Mouse (Mus musculus) kidney, postnatal 0 days (tissue): ENCODE data around the gene Xxylt1. TPM values are rescaled to one million over a fixed set of nuclear protein-coding genes. Genes with fewer than 3 reads are reported as not detected.

ENCODE experiments used
- ATAC-seq: fragments of 200-750 bp; cut with Nextera tagmentation; replicated peaks from 2 replicates; pipeline ENCODE4 v1.8.0; 2017; ENCODE audit warnings: low read depth, moderate number of reproducible peaks, moderate TSS enrichment, moderate library complexity; ENCODE audit not compliant: low FRiP score
- DNase-seq: peaks from one replicate; pipeline ENCODE4 v3.0.0-alpha.2; 2016; ENCODE audit warnings: low spot score
- H3K27ac ChIP-seq: fragments of 300-500 bp; sonication (generic); 2 replicates; pipeline ENCODE4 v1.5.1; 2014; ENCODE audit warnings: mild to moderate bottlenecking
- H3K27me3 ChIP-seq: fragments of 300-500 bp; sonication (generic); 2 replicates; pipeline ENCODE4 v1.6.1; 2014; ENCODE audit warnings: low read length, mixed read lengths; ENCODE audit not compliant: insufficient read depth
- H3K36me3 ChIP-seq: fragments of 300-500 bp; sonication (generic); 2 replicates; pipeline ENCODE4 v1.6.1; 2014; ENCODE audit warnings: low read length, mixed read lengths; ENCODE audit not compliant: insufficient read depth
- H3K4me1 ChIP-seq: fragments of 300-500 bp; sonication (generic); replicated peaks from 2 replicates; pipeline ENCODE4 v1.6.1; 2014; ENCODE audit warnings: antibody characterized with exemption, low read length, mixed read lengths; ENCODE audit not compliant: insufficient read depth
- H3K4me2 ChIP-seq: fragments of 300-500 bp; sonication (generic); 2 replicates; pipeline ENCODE4 v1.6.1; 2014; ENCODE audit warnings: mild to moderate bottlenecking, low read length, moderate library complexity, mixed read lengths
- H3K4me3 ChIP-seq: fragments of 300-500 bp; sonication (generic); replicated peaks from 2 replicates; pipeline ENCODE4 v1.5.1; 2014; ENCODE audit warnings: low read depth, low read length
- H3K9ac ChIP-seq: fragments of 300-500 bp; sonication (generic); 2 replicates; pipeline ENCODE4 v1.6.1; 2014; ENCODE audit warnings: low read depth, low read length
- H3K9me3 ChIP-seq: fragments of 300-500 bp; sonication (generic); replicated peaks from 2 replicates; pipeline ENCODE4 v1.6.1; 2016; ENCODE audit warnings: low read length, inconsistent platforms, mixed read lengths
- CTCF ChIP-seq: IDR thresholded peaks from 2 replicates; pipeline ENCODE4 v1.5.1; 2016; ENCODE audit warnings: antibody characterized with exemption, low read depth, mild to moderate bottlenecking, moderate library complexity
- WGBS: fragments of 180-500 bp; shearing (Covaris S2); extraction: QIAGEN DNeasy Blood & Tissue Kit; methylation state at CpG from one replicate; pipeline ENCODE4 v1.1.7; 2014; 5-methylcytosine and 5-hydroxymethylcytosine counted together
- polyA plus RNA-seq: library from polyadenylated mRNA; unstranded; fragments of >200 nt; fragmentation: Nextera tagmentation; extraction: Ambion mirVana; gene quantifications from 2 replicates; pipeline ENCODE4 v1.2.1, GENCODE M21; 2015

The Xxylt1 gene
- polyA plus RNA-seq, 1 experiment from 2014 or later = 20.0 TPM

DNA sequence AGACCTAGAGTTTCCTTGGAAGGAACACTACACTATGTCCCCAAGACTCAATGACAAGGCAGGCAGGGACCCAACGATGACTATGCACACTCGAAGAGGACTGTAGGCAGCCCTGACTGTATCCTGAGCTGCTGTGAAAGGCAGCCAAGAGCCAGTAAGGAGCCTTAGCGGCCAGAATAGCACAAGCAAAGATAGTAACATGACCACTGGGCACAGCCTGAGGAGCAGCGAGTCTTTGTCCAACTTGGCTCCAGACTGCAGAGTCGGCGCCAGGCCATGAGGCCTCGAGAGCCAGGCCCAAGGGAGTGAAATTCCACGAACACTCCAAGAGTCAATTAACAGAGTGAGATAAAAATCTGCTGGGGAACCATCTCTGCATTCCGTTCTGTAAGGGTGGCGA lies 99.9 kb downstream of the Xxylt1 start:
- no peaks in the 10 kb centered on the region for H3K27me3 ChIP-seq
- H3K4me3 ChIP-seq = no peak overlapping the region
- no peak overlapping the region for H3K4me2 ChIP-seq
- no peak for TF ChIP-seq CTCF
- DNase-seq = no peak
- no peak overlapping the region for H3K9ac ChIP-seq
- no peak overlapping the region for H3K27ac ChIP-seq
- peaks cover 8% of the 10 kb centered on the region; the same call in 1 of the 2 replicates for H3K4me1 ChIP-seq
- H3K36me3 ChIP-seq = no peaks in the 10 kb centered on the region
- 82% methylated on average over 10 of the region's 10 CpGs for WGBS
- ATAC-seq = no peak
- H3K9me3 ChIP-seq = no peaks in the 10 kb centered on the region

GRCm38 (mm10) chr16:30979905-30980304 lies 101.3 kb downstream of the Xxylt1 start:
- Histone ChIP-seq H3K9ac (no peak overlapping the region), H3K27me3 (no peaks in the 10 kb centered on the region), H3K9me3 (no peaks in the 10 kb centered on the region), H3K27ac (no peak overlapping the region), H3K4me1 (peaks cover 8% of the 10 kb centered on the region; the same call in 1 of the 2 replicates), H3K4me3 (no peak overlapping the region), H3K4me2 (no peak overlapping the region), H3K36me3 (no peaks in the 10 kb centered on the region)
- DNase-seq (no peak), ATAC-seq (no peak)
- 93% methylated on average over 11 of the region's 11 CpGs for WGBS
- no peak for TF ChIP-seq CTCF

DNA sequence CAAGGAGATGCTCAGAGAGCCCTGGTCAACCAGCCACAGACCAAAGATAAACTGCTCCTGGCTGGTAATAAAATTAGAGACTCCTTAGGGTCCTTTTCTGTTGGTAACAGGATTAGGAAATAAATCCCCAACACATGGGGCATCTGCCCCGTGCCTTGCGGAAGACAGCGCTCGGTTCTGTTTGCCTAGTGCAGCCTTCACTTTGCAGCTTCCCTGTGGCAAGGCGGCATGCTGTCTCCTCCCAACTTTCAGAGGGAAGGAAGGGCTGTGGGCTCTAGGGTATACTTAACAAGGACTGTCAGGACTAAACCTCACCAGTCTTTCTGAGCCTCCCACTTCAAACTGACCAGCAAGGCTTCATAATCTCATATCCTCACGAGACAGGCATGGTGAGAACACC lies 103.5 kb downstream of the Xxylt1 start:
- H3K4me3 ChIP-seq = no peak overlapping the region

DNA sequence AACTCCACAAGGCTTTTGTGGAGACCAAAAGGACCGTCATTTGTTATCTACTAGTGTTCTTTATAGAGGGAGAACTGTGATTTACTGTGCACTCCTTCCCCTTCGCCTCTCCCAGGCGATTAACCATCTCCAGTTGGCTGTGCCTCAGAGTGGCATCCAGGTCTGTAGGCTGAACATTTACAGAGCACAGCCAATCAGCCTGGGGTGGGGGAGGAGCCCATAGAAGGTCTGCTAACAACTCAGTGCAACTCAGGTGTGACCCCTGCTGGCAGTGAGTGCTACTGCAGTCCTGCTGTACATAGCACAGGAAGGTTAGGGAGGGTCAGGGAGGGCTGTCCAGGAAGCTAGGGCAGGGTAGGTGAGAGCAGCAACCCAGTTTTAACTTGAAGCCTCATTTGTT lies 104.0 kb downstream of the Xxylt1 start:
- no peaks in the 10 kb centered on the region for H3K27me3 ChIP-seq
- peak; percentile 97 for DNase-seq
- no peak overlapping the region for H3K4me3 ChIP-seq
- ATAC-seq = peak; percentile 93
- H3K36me3 ChIP-seq = no peaks in the 10 kb centered on the region
- no peaks in the 10 kb centered on the region for H3K9me3 ChIP-seq
- H3K27ac ChIP-seq = no peak overlapping the region
- H3K4me1 ChIP-seq = peaks cover 12% of the 10 kb centered on the region
- H3K4me2 ChIP-seq = no peak overlapping the region
- peak; percentile 99 for TF ChIP-seq CTCF
- no peak overlapping the region for H3K9ac ChIP-seq
- 0% methylated on average over 3 of the region's 3 CpGs for WGBS

More for the DNA sequence above, 103.5 kb downstream of the Xxylt1 start:
- Histone ChIP-seq H3K27me3 (no peaks in the 10 kb centered on the region), H3K9me3 (no peaks in the 10 kb centered on the region), H3K36me3 (no peaks in the 10 kb centered on the region), H3K4me1 (peaks cover 8% of the 10 kb centered on the region; the same call in 1 of the 2 replicates), H3K4me2 (no peak overlapping the region), H3K27ac (no peak overlapping the region; the same call in 1 of the 2 replicates), H3K9ac (no peak overlapping the region)
- no peak for TF ChIP-seq CTCF
- ATAC-seq (no peak), DNase-seq (no peak)
- 59% methylated on average over 6 of the region's 6 CpGs for WGBS

- Histone ChIP-seq H3K9me3 (no peaks in the 10 kb centered on the region), H3K9ac (no peak overlapping the region), H3K4me2 (no peak overlapping the region), H3K36me3 (no peaks in the 10 kb centered on the region), H3K4me3 (no peak overlapping the region), H3K27me3 (no peaks in the 10 kb centered on the region), H3K4me1 (peaks cover 19% of the 10 kb centered on the region), H3K27ac (no peak overlapping the region)
- DNase-seq (no peak), ATAC-seq (no peak)
- 91% methylated on average over 12 of the region's 12 CpGs for WGBS
- TF ChIP-seq CTCF = no peak
Observed at GRCm38 (mm10) chr16:30974549-30974948, 106.7 kb downstream of the Xxylt1 start.

- no peak for ATAC-seq
- no peak for TF ChIP-seq CTCF
- no peak overlapping the region for H3K4me2 ChIP-seq
- WGBS = 46% methylated on average over 6 of the region's 6 CpGs
- no peak overlapping the region for H3K4me3 ChIP-seq
- H3K27ac ChIP-seq = no peak overlapping the region
- no peaks in the 10 kb centered on the region for H3K9me3 ChIP-seq
- no peaks in the 10 kb centered on the region for H3K36me3 ChIP-seq
- H3K27me3 ChIP-seq = no peaks in the 10 kb centered on the region
- no peak for DNase-seq
- H3K9ac ChIP-seq = no peak overlapping the region
- H3K4me1 ChIP-seq = peaks cover 22% of the 10 kb centered on the region
Observed at GRCm38 (mm10) chr16:30973416-30973815, 107.8 kb downstream of the Xxylt1 start.

GRCm38 (mm10) chr16:30971950-30972541 lies 109.2 kb downstream of the Xxylt1 start:
- no peak for ATAC-seq
- H3K9ac ChIP-seq = no peak overlapping the region
- no peaks in the 10 kb centered on the region for H3K36me3 ChIP-seq
- no peak overlapping the region for H3K4me2 ChIP-seq
- TF ChIP-seq CTCF = no peak
- H3K9me3 ChIP-seq = no peaks in the 10 kb centered on the region
- no peak for DNase-seq
- WGBS = 78% methylated on average over 18 of the region's 18 CpGs
- 0 out of 2 replicates have a peak overlapping the region, but pooled peaks have one; percentile 8 for H3K27ac ChIP-seq
- no peak overlapping the region for H3K4me3 ChIP-seq
- H3K4me1 ChIP-seq = peaks cover 19% of the 10 kb centered on the region
- no peaks in the 10 kb centered on the region for H3K27me3 ChIP-seq
